Mouse (Mus musculus) common myeloid progenitor, adult 5-6 weeks (primary cell): ENCODE measurements around the gene Nfyc. TPM values are rescaled to one million over a fixed set of nuclear protein-coding genes. Genes with fewer than 3 reads are reported as not detected.

Experiments
- ATAC-seq: replicated peaks from 2 replicates; pipeline ENCODE4 v1.8.0; 2016; ENCODE audit warnings: low read depth, mild to moderate bottlenecking, moderate TSS enrichment, inconsistent platforms; ENCODE audit not compliant: poor library complexity, severe bottlenecking
- total RNA-seq: library from RNA; stranded (forward); fragments of 200-1000, 187-1606 nt; gene quantifications from 2 replicates; pipeline ENCODE4 v1.2.3, GENCODE M21; 2017

Gene Nfyc
- total RNA-seq, 1 experiment from 2014 or later: 51.2 TPM

DNA sequence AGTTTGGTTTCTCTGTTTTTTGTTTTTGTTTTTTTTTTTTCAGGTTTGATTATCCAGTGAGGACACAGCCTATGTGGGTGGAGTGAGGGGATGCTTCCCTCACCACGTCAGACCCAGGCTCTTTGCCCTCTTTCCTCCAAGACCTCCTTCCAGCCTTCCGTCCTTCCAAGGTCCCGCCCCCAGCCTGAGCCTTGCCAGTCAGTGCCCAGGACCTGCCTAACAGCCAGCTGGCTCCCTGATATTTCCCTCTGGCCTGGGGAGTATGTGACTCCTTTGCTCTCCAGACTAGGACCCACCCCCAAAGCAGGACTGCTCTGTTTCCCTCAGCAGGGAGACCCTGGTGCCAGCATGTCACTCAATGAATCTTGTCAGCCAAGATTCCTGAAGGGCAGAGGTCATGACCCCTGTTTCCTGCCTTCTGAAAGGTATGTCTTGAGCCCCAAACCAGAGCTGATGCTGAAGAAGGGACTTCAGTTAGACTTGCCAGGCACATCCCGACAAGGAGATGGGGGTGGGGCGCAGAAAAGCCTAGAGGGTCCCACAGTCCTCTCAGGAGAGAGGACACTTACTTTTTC, 105.8 kb downstream of the Nfyc start:
- no peak for ATAC-seq

GRCm38 (mm10) chr4:120721574-120721973, 109.8 kb downstream of the Nfyc start:
- no peak for ATAC-seq

DNA sequence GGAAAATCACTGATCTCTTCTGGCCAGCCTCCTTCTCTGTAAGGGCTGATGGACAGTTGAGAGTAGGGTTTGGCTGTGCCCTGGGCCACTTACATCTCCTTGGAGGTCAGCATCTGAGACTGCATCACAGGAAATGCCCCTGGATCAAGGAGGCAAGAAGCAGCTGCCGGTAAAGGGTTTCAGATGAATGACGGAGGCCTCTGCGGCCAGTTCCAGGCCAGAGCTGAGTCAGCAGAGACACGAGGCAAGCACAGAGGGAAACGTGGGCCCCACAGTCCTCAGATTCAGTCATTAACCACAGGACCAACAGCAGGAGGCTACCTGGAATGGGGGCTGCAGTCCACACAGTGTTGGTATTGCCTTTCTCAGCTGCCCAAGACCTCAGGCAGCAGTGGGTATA, 112.2 kb downstream of the Nfyc start:
- no peak for ATAC-seq

DNA sequence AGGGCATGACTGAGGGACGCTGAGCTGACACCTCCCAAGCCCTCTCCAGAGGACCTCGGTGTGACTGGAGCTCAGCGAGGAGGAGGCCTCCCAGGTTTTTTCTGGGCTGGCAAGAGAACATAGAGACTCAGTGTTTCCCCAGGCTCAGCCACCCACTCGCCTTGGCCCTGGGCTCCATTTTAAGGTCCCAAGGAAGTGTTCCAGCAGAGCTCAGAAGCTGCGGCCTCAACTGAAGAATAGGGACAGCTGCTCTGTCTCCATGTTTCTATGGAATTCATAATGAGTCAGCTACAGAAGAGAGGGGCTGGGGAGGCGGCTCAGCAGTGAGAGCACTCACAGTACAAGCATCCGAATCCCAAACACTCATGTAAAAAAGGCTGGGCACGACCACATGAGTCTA, 113.8 kb downstream of the Nfyc start:
- ATAC-seq: no peak

DNA sequence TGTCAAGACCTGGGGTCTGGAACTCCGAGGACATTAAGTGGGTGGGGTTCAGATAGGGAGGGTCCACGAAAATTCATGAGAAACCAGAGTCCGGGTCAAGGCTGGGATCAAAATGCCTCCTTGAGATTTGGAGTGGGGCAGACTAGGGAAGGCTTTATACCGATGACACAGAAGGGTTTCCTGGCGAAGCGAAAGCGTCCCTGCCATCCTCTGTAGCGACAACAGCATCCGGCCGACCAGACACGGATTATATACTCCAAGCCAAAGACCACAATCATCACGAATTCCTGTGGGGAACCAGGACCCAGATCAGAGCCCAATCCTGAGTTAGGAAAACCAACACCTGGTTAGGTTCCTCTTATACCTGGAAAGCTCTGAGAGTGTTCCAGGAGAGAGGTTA, 114.6 kb downstream of the Nfyc start:
- ATAC-seq: no peak

GRCm38 (mm10) chr4:120716141-120716571, 115.2 kb downstream of the Nfyc start:
- ATAC-seq: peak; percentile 69

GRCm38 (mm10) chr4:120713856-120714497, 117.4 kb downstream of the Nfyc start:
- no peak for ATAC-seq

GRCm38 (mm10) chr4:120713021-120713420, 118.4 kb downstream of the Nfyc start:
- no peak for ATAC-seq

DNA sequence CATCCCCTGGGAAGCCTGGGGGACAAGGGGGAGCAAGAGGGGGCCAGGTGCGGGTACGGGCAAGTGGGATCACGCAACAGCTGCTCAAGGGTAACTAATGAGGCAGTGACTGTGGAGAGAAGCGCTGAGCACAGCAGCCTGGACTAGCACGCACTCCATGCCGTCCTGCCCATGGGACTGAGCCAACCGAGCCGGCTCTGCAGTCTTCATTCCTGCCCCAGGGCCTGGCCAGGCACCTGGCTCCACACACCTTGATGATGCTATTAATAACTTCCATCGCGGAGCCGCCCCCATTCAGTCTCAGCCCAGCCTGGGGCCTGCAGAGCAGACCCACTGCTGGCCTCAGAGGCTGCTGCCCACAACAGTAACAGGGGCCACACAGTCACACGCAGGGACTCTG, 119.1 kb downstream of the Nfyc start:
- ATAC-seq: no peak

Other genes with a start within 250 kb of the Nfyc start
- not detected in 2 replicates for gene Gm8439, start 242.8 kb downstream of the Nfyc start, total RNA-seq
- gene Cited4, start 165.0 kb downstream of the Nfyc start, total RNA-seq: 3.4 and 5.3 TPM in 2 replicates
- gene Kcnq4, start 83.0 kb downstream of the Nfyc start, total RNA-seq: not detected in 2 replicates
- gene Rims3, start 23.2 kb upstream of the Nfyc start, total RNA-seq: 0.05 and 0.19 TPM in 2 replicates
- gene Exo5, start 93.4 kb upstream of the Nfyc start, total RNA-seq: 24.9 and 27.5 TPM in 2 replicates
- 1.6 and 7.9 TPM in 2 replicates for gene Zfp69, start 120.1 kb upstream of the Nfyc start, total RNA-seq
- gene Smap2, start 185.7 kb upstream of the Nfyc start, total RNA-seq: 63.8 and 81.6 TPM in 2 replicates
- not detected in 2 replicates for gene Col9a2, start 207.8 kb upstream of the Nfyc start, total RNA-seq